Mouse (Mus musculus) cerebellum, adult 2 months (tissue): ENCODE measurements around the gene Tmem163.

Experiments
- CTCF ChIP-seq: fragments of 200-500 bp; IDR thresholded peaks from 2 replicates; pipeline ENCODE4 v1.5.1; 2011; ENCODE audit warnings: low read depth, mild to moderate bottlenecking, control low read depth, low read length, moderate library complexity, borderline replicate concordance; ENCODE audit not compliant: insufficient read depth
- POLR2A ChIP-seq: fragments of 200-500 bp; IDR thresholded peaks from 2 replicates; pipeline ENCODE4 v1.6.1; 2011; ENCODE audit warnings: low read length, control low read depth, borderline replicate concordance; ENCODE audit not compliant: insufficient read depth

DNA sequence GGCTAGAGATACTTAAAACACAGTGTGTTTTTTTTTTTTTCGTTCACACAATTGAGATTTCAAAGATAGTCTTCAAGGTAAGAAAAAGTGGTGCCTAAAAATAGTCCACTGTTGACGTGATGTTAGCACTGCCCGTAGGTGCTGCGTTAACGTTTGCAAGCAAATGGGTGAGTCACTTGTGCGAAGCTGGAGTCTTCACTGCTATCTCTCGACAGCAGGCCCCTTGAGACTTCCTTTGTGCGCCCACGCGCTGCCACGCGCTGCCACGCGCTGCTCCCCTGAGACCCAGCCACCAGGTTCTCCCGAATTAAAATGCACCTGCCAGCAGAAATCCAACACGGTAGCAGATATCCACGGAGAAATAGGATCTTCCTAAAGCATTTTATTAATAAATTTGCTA lies 178.6 kb downstream of the Tmem163 start:
- TF ChIP-seq POLR2A (no peak), CTCF (no peak)
